Mouse (Mus musculus): Measurements from ENCODE around the gene Grin2a. TPM values are rescaled to one million over a fixed set of nuclear protein-coding genes. Genes with fewer than 3 reads are reported as not detected.

Grin2a gene
- polyA plus RNA-seq, 1 experiment from 2014 or later, result 0.35 TPM

GRCm38 (mm10) chr16:9964469-9964868 lies 30.9 kb downstream of the Grin2a start:
- Histone ChIP-seq H3K27me3 (ENCODE audit: control insufficient read depth, insufficient read depth, low read length) (no peaks in the 10 kb centered on the region), H3K4me2 (ENCODE audit: low read length) (no peak overlapping the region), H3K27ac (replicated peaks in 1 of 2; ENCODE audit: control insufficient read depth in 1 of 2, insufficient read depth in 1 of 2, low read depth in 2 of 2, low read length in 2 of 2) (no peak overlapping the region), H3K4me1 (ENCODE audit: control insufficient read depth in 2 of 2, insufficient read depth in 2 of 2, low read length in 2 of 2) (no peaks in the 10 kb centered on the region), H3K36me3 (ENCODE audit: control insufficient read depth, insufficient read depth, low read length) (no peaks in the 10 kb centered on the region), H3K9me3 (ENCODE audit: control insufficient read depth, low read length) (no peaks in the 10 kb centered on the region), H3K4me3 (ENCODE audit: control insufficient read depth in 1 of 2, insufficient read depth in 1 of 2, low read depth in 1 of 2, low read length in 2 of 2) (no peak overlapping the region), H3K9ac (ENCODE audit: low read length) (no peak overlapping the region)
- 66% methylated on average over 6 of the region's 6 CpGs for WGBS
- ATAC-seq (ENCODE audit: insufficient number of reproducible peaks, insufficient read depth, low FRiP score, low read depth), result no peak

GRCm38 (mm10) chr16:9962482-9962881 lies 32.9 kb downstream of the Grin2a start:
- no peaks in the 10 kb centered on the region for H3K4me1 ChIP-seq (ENCODE audit: control insufficient read depth in 2 of 2, insufficient read depth in 2 of 2, low read length in 2 of 2)
- no peaks in the 10 kb centered on the region for H3K27me3 ChIP-seq (ENCODE audit: control insufficient read depth, insufficient read depth, low read length)
- no peaks in the 10 kb centered on the region for H3K36me3 ChIP-seq (ENCODE audit: control insufficient read depth, insufficient read depth, low read length)
- 84% methylated on average over 1 of the region's 1 CpGs for WGBS
- H3K4me2 ChIP-seq (ENCODE audit: low read length), result no peak overlapping the region
- no peaks in the 10 kb centered on the region for H3K9me3 ChIP-seq (ENCODE audit: control insufficient read depth, low read length)
- H3K9ac ChIP-seq (ENCODE audit: low read length), result no peak overlapping the region
- ATAC-seq (ENCODE audit: insufficient number of reproducible peaks, insufficient read depth, low FRiP score, low read depth), result no peak
- H3K27ac ChIP-seq (replicated peaks in 1 of 2; ENCODE audit: control insufficient read depth in 1 of 2, insufficient read depth in 1 of 2, low read depth in 2 of 2, low read length in 2 of 2), result no peak overlapping the region
- no peak overlapping the region for H3K4me3 ChIP-seq (ENCODE audit: control insufficient read depth in 1 of 2, insufficient read depth in 1 of 2, low read depth in 1 of 2, low read length in 2 of 2)

GRCm38 (mm10) chr16:9959340-9959739 lies 36.0 kb downstream of the Grin2a start:
- Histone ChIP-seq H3K27me3 (ENCODE audit: control insufficient read depth, insufficient read depth, low read length) (no peaks in the 10 kb centered on the region), H3K9me3 (ENCODE audit: control insufficient read depth, low read length) (no peaks in the 10 kb centered on the region), H3K4me1 (ENCODE audit: control insufficient read depth in 2 of 2, insufficient read depth in 2 of 2, low read length in 2 of 2) (no peaks in the 10 kb centered on the region), H3K4me2 (ENCODE audit: low read length) (no peak overlapping the region), H3K9ac (ENCODE audit: low read length) (no peak overlapping the region), H3K27ac (replicated peaks in 1 of 2; ENCODE audit: control insufficient read depth in 1 of 2, insufficient read depth in 1 of 2, low read depth in 2 of 2, low read length in 2 of 2) (no peak overlapping the region), H3K4me3 (ENCODE audit: control insufficient read depth in 1 of 2, insufficient read depth in 1 of 2, low read depth in 1 of 2, low read length in 2 of 2) (no peak overlapping the region), H3K36me3 (ENCODE audit: control insufficient read depth, insufficient read depth, low read length) (no peaks in the 10 kb centered on the region)
- no peak for ATAC-seq (ENCODE audit: insufficient number of reproducible peaks, insufficient read depth, low FRiP score, low read depth)
- 54% methylated on average over 1 of the region's 1 CpGs for WGBS

GRCm38 (mm10) chr16:9954266-9954665 lies 41.1 kb downstream of the Grin2a start:
- no peak for ATAC-seq (ENCODE audit: insufficient number of reproducible peaks, insufficient read depth, low FRiP score, low read depth)
- H3K4me1 ChIP-seq (ENCODE audit: control insufficient read depth in 2 of 2, insufficient read depth in 2 of 2, low read length in 2 of 2), result no peaks in the 10 kb centered on the region
- 52% methylated on average over 5 of the region's 5 CpGs for WGBS
- H3K4me3 ChIP-seq (ENCODE audit: control insufficient read depth in 1 of 2, insufficient read depth in 1 of 2, low read depth in 1 of 2, low read length in 2 of 2), result no peak overlapping the region
- H3K27ac ChIP-seq (replicated peaks in 1 of 2; ENCODE audit: control insufficient read depth in 1 of 2, insufficient read depth in 1 of 2, low read depth in 2 of 2, low read length in 2 of 2), result no peak overlapping the region
- no peaks in the 10 kb centered on the region for H3K9me3 ChIP-seq (ENCODE audit: control insufficient read depth, low read length)
- no peak overlapping the region for H3K4me2 ChIP-seq (ENCODE audit: low read length)
- H3K36me3 ChIP-seq (ENCODE audit: control insufficient read depth, insufficient read depth, low read length), result no peaks in the 10 kb centered on the region
- no peak overlapping the region for H3K9ac ChIP-seq (ENCODE audit: low read length)
- H3K27me3 ChIP-seq (ENCODE audit: control insufficient read depth, insufficient read depth, low read length), result no peaks in the 10 kb centered on the region

GRCm38 (mm10) chr16:9953396-9953831 lies 41.9 kb downstream of the Grin2a start:
- no peak for ATAC-seq (ENCODE audit: insufficient number of reproducible peaks, insufficient read depth, low FRiP score, low read depth)
- Histone ChIP-seq H3K9me3 (ENCODE audit: control insufficient read depth, low read length) (no peaks in the 10 kb centered on the region), H3K4me1 (ENCODE audit: control insufficient read depth in 2 of 2, insufficient read depth in 2 of 2, low read length in 2 of 2) (no peaks in the 10 kb centered on the region), H3K36me3 (ENCODE audit: control insufficient read depth, insufficient read depth, low read length) (no peaks in the 10 kb centered on the region), H3K27me3 (ENCODE audit: control insufficient read depth, insufficient read depth, low read length) (no peaks in the 10 kb centered on the region), H3K27ac (replicated peaks in 1 of 2; ENCODE audit: control insufficient read depth in 1 of 2, insufficient read depth in 1 of 2, low read depth in 2 of 2, low read length in 2 of 2) (no peak overlapping the region), H3K4me2 (ENCODE audit: low read length) (no peak overlapping the region), H3K9ac (ENCODE audit: low read length) (no peak overlapping the region), H3K4me3 (ENCODE audit: control insufficient read depth in 1 of 2, insufficient read depth in 1 of 2, low read depth in 1 of 2, low read length in 2 of 2) (no peak overlapping the region)
- WGBS, result 76% methylated on average over 5 of the region's 5 CpGs

- H3K4me3 ChIP-seq (ENCODE audit: control insufficient read depth in 1 of 2, insufficient read depth in 1 of 2, low read depth in 1 of 2, low read length in 2 of 2), result no peak overlapping the region
- H3K4me1 ChIP-seq (ENCODE audit: control insufficient read depth in 2 of 2, insufficient read depth in 2 of 2, low read length in 2 of 2), result no peaks in the 10 kb centered on the region
- H3K9ac ChIP-seq (ENCODE audit: low read length), result no peak overlapping the region
- 67% methylated on average over 3 of the region's 3 CpGs for WGBS
- H3K27me3 ChIP-seq (ENCODE audit: control insufficient read depth, insufficient read depth, low read length), result no peaks in the 10 kb centered on the region
- H3K27ac ChIP-seq (replicated peaks in 1 of 2; ENCODE audit: control insufficient read depth in 1 of 2, insufficient read depth in 1 of 2, low read depth in 2 of 2, low read length in 2 of 2), result no peak overlapping the region
- H3K4me2 ChIP-seq (ENCODE audit: low read length), result no peak overlapping the region
- no peak for ATAC-seq (ENCODE audit: insufficient number of reproducible peaks, insufficient read depth, low FRiP score, low read depth)
- no peaks in the 10 kb centered on the region for H3K36me3 ChIP-seq (ENCODE audit: control insufficient read depth, insufficient read depth, low read length)
- no peaks in the 10 kb centered on the region for H3K9me3 ChIP-seq (ENCODE audit: control insufficient read depth, low read length)
These were observed 46.1 kb downstream of the Grin2a start for GRCm38 (mm10) chr16:9949250-9949649.

GRCm38 (mm10) chr16:9947430-9947829 lies 47.9 kb downstream of the Grin2a start:
- H3K4me1 ChIP-seq (ENCODE audit: control insufficient read depth in 2 of 2, insufficient read depth in 2 of 2, low read length in 2 of 2), result no peaks in the 10 kb centered on the region
- no peak overlapping the region for H3K4me2 ChIP-seq (ENCODE audit: low read length)
- H3K27ac ChIP-seq (replicated peaks in 1 of 2; ENCODE audit: control insufficient read depth in 1 of 2, insufficient read depth in 1 of 2, low read depth in 2 of 2, low read length in 2 of 2), result no peak overlapping the region
- no peak overlapping the region for H3K9ac ChIP-seq (ENCODE audit: low read length)
- H3K27me3 ChIP-seq (ENCODE audit: control insufficient read depth, insufficient read depth, low read length), result no peaks in the 10 kb centered on the region
- ATAC-seq (ENCODE audit: insufficient number of reproducible peaks, insufficient read depth, low FRiP score, low read depth), result no peak
- no peaks in the 10 kb centered on the region for H3K36me3 ChIP-seq (ENCODE audit: control insufficient read depth, insufficient read depth, low read length)
- H3K9me3 ChIP-seq (ENCODE audit: control insufficient read depth, low read length), result no peaks in the 10 kb centered on the region
- 65% methylated on average over 3 of the region's 3 CpGs for WGBS
- H3K4me3 ChIP-seq (ENCODE audit: control insufficient read depth in 1 of 2, insufficient read depth in 1 of 2, low read depth in 1 of 2, low read length in 2 of 2), result no peak overlapping the region

- 65% methylated on average over 5 of the region's 5 CpGs for WGBS
- H3K4me3 ChIP-seq (ENCODE audit: control insufficient read depth in 1 of 2, insufficient read depth in 1 of 2, low read depth in 1 of 2, low read length in 2 of 2), result no peak overlapping the region
These were observed 50.5 kb downstream of the Grin2a start for GRCm38 (mm10) chr16:9944836-9945235.

More at GRCm38 (mm10) chr16:9944836-9945235, 50.5 kb downstream of the Grin2a start:
- no peaks in the 10 kb centered on the region for H3K36me3 ChIP-seq (ENCODE audit: control insufficient read depth, insufficient read depth, low read length)
- no peak for ATAC-seq (ENCODE audit: insufficient number of reproducible peaks, insufficient read depth, low FRiP score, low read depth)
- no peaks in the 10 kb centered on the region for H3K27me3 ChIP-seq (ENCODE audit: control insufficient read depth, insufficient read depth, low read length)
- H3K27ac ChIP-seq (replicated peaks in 1 of 2; ENCODE audit: control insufficient read depth in 1 of 2, insufficient read depth in 1 of 2, low read depth in 2 of 2, low read length in 2 of 2), result no peak overlapping the region
- H3K4me2 ChIP-seq (ENCODE audit: low read length), result no peak overlapping the region
- H3K9me3 ChIP-seq (ENCODE audit: control insufficient read depth, low read length), result no peaks in the 10 kb centered on the region
- H3K4me1 ChIP-seq (ENCODE audit: control insufficient read depth in 2 of 2, insufficient read depth in 2 of 2, low read length in 2 of 2), result no peaks in the 10 kb centered on the region
- no peak overlapping the region for H3K9ac ChIP-seq (ENCODE audit: low read length)

Measured in heart, embryonic 14.5 days (tissue).